ENCODE assay signal across 21 mouse cellular contexts in genomic region chr8:111119481-111119880, GRCm38 (mm10). TPM values are rescaled to one million over a fixed set of nuclear protein-coding genes. Genes with fewer than 3 reads are reported as not detected.
DNase-seq lines count a peak whose midpoint lies in the region; ATAC-seq lines count a peak whose summit lies in the region.
"Had no signal": no experiment of that assay in that cellular context is flagged by ENCODE, and none has a peak within 500 bp of the region (broad histone marks: within the 10 kb centered on the region; RNA-seq: fewer than 3 reads in every experiment).

No protein-coding gene starts in this region.

- H3K27me3 ChIP-seq in kidney, embryonic 14.5 days (ENCODE audit: control insufficient read depth, insufficient read depth, low read length), result no peaks in the 10 kb centered on the region
- H3K27me3 ChIP-seq: CH12.LX; heart, embryonic 12.5 days; Patski had no signal

- H3K4me1 ChIP-seq in kidney, embryonic 14.5 days (ENCODE audit: control insufficient read depth, insufficient read depth, low read length), result no peaks in the 10 kb centered on the region
- H3K4me1 ChIP-seq: embryonic facial prominence, embryonic 10.5 days; heart, embryonic 12.5 days; hindbrain, embryonic 10.5 days had no signal

- no peak overlapping the region for H3K27ac ChIP-seq in kidney, embryonic 14.5 days (ENCODE audit: low read depth, low read length)
- H3K27ac ChIP-seq: embryonic facial prominence, embryonic 10.5 days; hindbrain, embryonic 10.5 days; hindbrain, embryonic 14.5 days had no signal

- peak; percentile 55 for DNase-seq in brain, adult 2 months (ENCODE audit: low read depth, low spot score)
- DNase-seq in brain, embryonic 18.5 days (ENCODE audit: low read depth, low spot score), result peak; percentile 6
- DNase-seq in layer of hippocampus, adult 8-10 months (ENCODE audit: low spot score in 2 of 2), result peak; percentile 48 to 55
- peak; percentile 50 to 58 for DNase-seq in layer of hippocampus, postnatal 36 days
- no peak for DNase-seq in embryo, embryonic 10 days (ENCODE audit: low spot score)
- DNase-seq in left cerebral cortex, postnatal 14 days (ENCODE audit: low spot score in 2 of 2), result no peak
- DNase-seq: adrenal gland, adult 2 months; adrenal gland, postnatal 25 days; cerebellum, adult 18-20 months; cerebellum, adult 9-11 months; cerebellum, postnatal 36 days; gastrocnemius, postnatal 25 days had no signal

- H3K9me3 ChIP-seq in kidney, embryonic 14.5 days (ENCODE audit: control insufficient read depth, low read length), result no peaks in the 10 kb centered on the region
- H3K9me3 ChIP-seq: embryonic facial prominence, embryonic 10.5 days; heart, embryonic 12.5 days; hindbrain, embryonic 10.5 days had no signal

- ATAC-seq in kidney, embryonic 14.5 days (ENCODE audit: low FRiP score, low TSS enrichment), result no peak
- ATAC-seq: activated CD4-positive, CD25-positive, alpha-beta regulatory T cell, adult 4 months; Patski had no signal

- peaks cover 55% of the 10 kb centered on the region for H3K36me3 ChIP-seq in kidney, embryonic 14.5 days (ENCODE audit: control insufficient read depth, insufficient read depth, low read length)

- no peak overlapping the region for H3K9ac ChIP-seq in kidney, embryonic 14.5 days (ENCODE audit: low read depth, low read length)
- H3K9ac ChIP-seq: heart, embryonic 12.5 days; hindbrain, embryonic 14.5 days had no signal

- WGBS in kidney, embryonic 14.5 days, result 94% methylated on average over 3 of the region's 3 CpGs

- H3K4me3 ChIP-seq in kidney, embryonic 14.5 days (ENCODE audit: low read length), result no peak overlapping the region
- H3K4me3 ChIP-seq: embryonic facial prominence, embryonic 10.5 days; heart, embryonic 12.5 days; hindbrain, embryonic 10.5 days had no signal

- intact Hi-C loops in left cerebral cortex, postnatal 14 days (cut with DNase I), result no loop called here

- H3K4me2 ChIP-seq in kidney, embryonic 14.5 days (replicated peaks; ENCODE audit: low read depth, low read length), result no peak overlapping the region
- H3K4me2 ChIP-seq: heart, embryonic 12.5 days; hindbrain, embryonic 14.5 days had no signal

RNA-seq across cellular contexts. Expression of gene Pdpr, which starts 25.1 kb away (rescaled TPM):
- total RNA-seq in layer of hippocampus, adult 8-10 months (2022), result 10 to 100 TPM; 27.6 to 30.4 (median 29.8) TPM
- 10 to 100 TPM; 25.9 to 26.1 TPM for total RNA-seq in layer of hippocampus, postnatal 36 days (2021)
- 3.9 and 8.6 TPM in 2 replicates for polyA plus RNA-seq in kidney, embryonic 14.5 days (2014; fragmentation: Nextera tagmentation; extraction: Ambion mirVana)
- total RNA-seq in left cerebral cortex, postnatal 14 days (2021), result 10 to 100 TPM; 31.6 to 32.1 TPM

RNA-seq across cellular contexts. Expression of gene Clec18a, which starts 27.3 kb away (rescaled TPM):
- total RNA-seq in layer of hippocampus, adult 8-10 months (2022), result 1 to 10 TPM; 1.2 to 2.4 (median 1.5) TPM
- total RNA-seq in layer of hippocampus, postnatal 36 days (2021), result 1 to 10 TPM; 1.1 to 1.2 TPM
- 51.6 and 59.0 TPM in 2 replicates for polyA plus RNA-seq in kidney, embryonic 14.5 days (2014; fragmentation: Nextera tagmentation; extraction: Ambion mirVana)
- 1 to 10 TPM in 1 of 2 experiments, under 1 TPM in 1; 0.75 to 1.2 TPM for total RNA-seq in left cerebral cortex, postnatal 14 days (2021)
- total RNA-seq: adrenal gland, postnatal 25 days; CH12.LX; granulocyte monocyte progenitor cell, adult 5-6 weeks had no signal
- polyA plus RNA-seq: activated CD4-positive, CD25-positive, alpha-beta regulatory T cell, adult 4 months; heart, embryonic 12.5 days had no signal

Comparison
In these comparisons a context has a peak if more than half of its experiments do, and no peak if none do; other contexts are left out.
1. DNase-seq: peak in brain, adult 2 months (single experiment), brain, embryonic 18.5 days (single experiment), layer of hippocampus, adult 8-10 months (2 of 2) and layer of hippocampus, postnatal 36 days (2 of 2); none in embryo, embryonic 10 days (single experiment) and left cerebral cortex, postnatal 14 days (0 of 2).